Mouse (Mus musculus) ZHBTc4 (cell line): ENCODE measurements at regions not wholly inside any gene's neighbourhood (a gene's known extent, or its start where the extent isn't known, plus 50 kb on each side); places are given as distances from the start of the nearest gene placed in this dataset.

Experiments used
- DNase-seq: peaks from one replicate; pipeline ENCODE4 v3.0.0-alpha.2; 2011; ENCODE audit warnings: low read depth, low spot score

- DNase-seq = no peak
Observed at GRCm38 (mm10) chr16:27507212-27507611, 118.5 kb downstream of the Ccdc50 start.

- peak; percentile 10 for DNase-seq
Observed at GRCm38 (mm10) chr16:27523527-27524121, 135.0 kb downstream of the Ccdc50 start.

- DNase-seq = no peak
Observed at GRCm38 (mm10) chr16:27526669-27527068, 138.0 kb downstream of the Ccdc50 start.

DNA sequence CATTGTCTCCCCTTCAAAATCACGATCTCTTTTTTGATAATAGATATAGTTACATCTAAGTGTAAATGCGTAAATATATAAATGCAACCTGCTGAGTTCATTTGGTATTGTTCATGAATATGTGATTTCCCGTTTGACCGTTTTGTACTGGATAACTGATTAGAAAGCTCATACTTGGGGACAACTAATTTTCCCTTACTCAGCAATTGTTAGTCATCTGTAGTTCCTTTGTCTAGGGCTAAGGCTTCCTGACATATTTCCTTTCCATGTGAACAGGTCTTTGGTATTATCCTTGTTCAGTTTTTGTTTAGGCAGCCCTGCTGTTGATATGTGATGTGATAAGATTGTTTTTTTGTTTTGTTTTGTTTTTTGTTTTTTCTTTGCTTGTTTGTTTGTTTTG lies 142.0 kb downstream of the Ccdc50 start:
- no peak for DNase-seq
